Mouse (Mus musculus) erythroblast, embryonic 14.5 days (primary cell): Measurements from ENCODE around the gene Gm28048. TPM values are rescaled to one million over a fixed set of nuclear protein-coding genes. Genes with fewer than 3 reads are reported as not detected.

Experiments used
- H3K27me3 ChIP-seq: 2 replicates; pipeline ENCODE4 v1.6.1; 2012; ENCODE audit warnings: inconsistent platforms; ENCODE audit not compliant: control insufficient read depth
- H3K36me3 ChIP-seq: 2 replicates; pipeline ENCODE4 v1.6.1; 2012; ENCODE audit warnings: mild to moderate bottlenecking, inconsistent platforms; ENCODE audit not compliant: control insufficient read depth
- H3K4me1 ChIP-seq: 2 replicates; pipeline ENCODE4 v1.6.1; 2012; ENCODE audit warnings: inconsistent platforms; ENCODE audit not compliant: control insufficient read depth
- H3K4me3 ChIP-seq: replicated peaks from 2 replicates; pipeline ENCODE3; 2012; ENCODE audit warnings: moderate library complexity, mild to moderate bottlenecking, inconsistent platforms
- H3K9me3 ChIP-seq: 2 replicates; pipeline ENCODE4 v1.6.1; 2012; ENCODE audit warnings: low read length, inconsistent platforms, mixed read lengths; ENCODE audit not compliant: control insufficient read depth
- GATA1 ChIP-seq: IDR thresholded peaks from 2 replicates; pipeline ENCODE4 v1.6.1; 2012; ENCODE audit warnings: low read length, inconsistent platforms, mixed read lengths
- TAL1 ChIP-seq: IDR thresholded peaks from 3 replicates; pipeline ENCODE4 v1.6.1; 2012; ENCODE audit warnings: low read length, inconsistent platforms, mixed read lengths
- polyA plus RNA-seq: library from polyadenylated mRNA; stranded (reverse); fragments of >175 nt; gene quantifications from 2 replicates; pipeline ENCODE4 v1.2.3, GENCODE M21; 2012

The Gm28048 gene
- not detected in 2 replicates for polyA plus RNA-seq

DNA sequence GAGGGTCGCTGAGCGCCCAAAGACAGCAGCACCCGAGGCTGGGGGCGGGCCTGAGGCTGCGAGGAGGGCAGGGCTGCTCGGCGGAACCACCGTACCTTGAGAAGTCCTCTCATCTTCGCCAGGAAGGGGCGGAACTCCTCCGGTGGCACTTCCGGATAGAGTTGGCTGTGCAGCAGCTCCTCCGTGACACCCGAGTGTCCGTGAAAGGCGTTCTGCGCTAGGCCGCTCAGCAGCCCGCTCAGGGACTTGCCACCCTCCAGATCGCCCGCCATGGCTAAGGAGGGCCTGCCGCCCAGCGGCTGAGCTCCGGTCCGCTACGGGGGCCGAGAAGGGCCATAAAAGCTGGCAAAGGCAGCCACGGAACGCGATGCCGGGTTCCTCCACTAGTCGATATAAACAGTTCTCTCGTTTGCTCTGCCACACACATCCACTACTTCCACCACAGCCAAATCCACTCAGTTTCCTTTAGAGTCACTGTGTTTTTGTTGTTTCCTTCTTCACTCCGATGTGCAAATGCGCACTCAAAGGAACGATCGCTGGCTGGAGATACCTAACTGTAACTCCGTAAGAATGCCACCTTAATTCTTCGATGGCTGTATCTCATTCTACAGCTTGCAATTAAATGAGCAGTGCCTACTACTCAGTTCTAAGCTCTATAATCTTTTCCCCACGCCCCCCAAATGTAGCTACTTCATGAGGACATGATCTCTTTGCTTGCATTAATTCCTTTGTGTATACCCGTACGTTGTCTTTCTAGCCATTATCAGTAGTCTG, at the start of gene Gm28048, which contains the start of gene Commd1:
Gene Gm28048 (minus strand): TSS at position 107 of the 774 bp plus-strand sequence.
Gene Commd1 (minus strand): TSS at position 399 of the 774 bp plus-strand sequence.
- H3K4me3 ChIP-seq: peak within 1 kb of the TSS; percentile 83
- H3K36me3 ChIP-seq: peaks cover 39% of the 10 kb centered on the region
- H3K9me3 ChIP-seq: no peaks in the 10 kb centered on the region
- TF ChIP-seq TAL1 (no peak), GATA1 (no peak)
- H3K27me3 ChIP-seq: no peaks in the 10 kb centered on the region
- H3K4me1 ChIP-seq: peaks cover 51% of the 10 kb centered on the region

DNA sequence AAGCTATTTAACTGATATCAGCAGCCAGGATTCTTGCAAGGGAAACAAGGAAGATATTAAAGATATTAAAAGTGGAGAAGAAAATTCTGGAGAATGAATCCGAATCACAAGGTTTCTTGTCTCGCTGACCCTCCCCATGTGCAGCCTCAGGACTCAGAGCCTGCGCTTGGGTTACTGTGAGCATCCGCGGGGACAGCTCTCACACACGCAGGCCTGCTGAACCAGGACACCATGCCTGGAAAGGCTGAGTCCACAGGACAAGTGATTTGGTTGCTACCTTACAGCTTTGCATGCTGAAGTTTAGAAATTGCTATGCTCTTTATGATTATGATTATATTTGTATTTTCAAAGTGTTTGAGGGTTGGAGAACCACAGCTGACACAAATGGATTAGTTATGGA, 47.5 kb upstream of the Gm28048 start:
- no peaks in the 10 kb centered on the region for H3K9me3 ChIP-seq
- no peaks in the 10 kb centered on the region for H3K27me3 ChIP-seq
- no peak overlapping the region for H3K4me3 ChIP-seq
- TF ChIP-seq TAL1 (no peak), GATA1 (no peak)
- H3K4me1 ChIP-seq: peaks cover 10% of the 10 kb centered on the region; the same call in 1 of the 2 replicates
- H3K36me3 ChIP-seq: no peaks in the 10 kb centered on the region

DNA sequence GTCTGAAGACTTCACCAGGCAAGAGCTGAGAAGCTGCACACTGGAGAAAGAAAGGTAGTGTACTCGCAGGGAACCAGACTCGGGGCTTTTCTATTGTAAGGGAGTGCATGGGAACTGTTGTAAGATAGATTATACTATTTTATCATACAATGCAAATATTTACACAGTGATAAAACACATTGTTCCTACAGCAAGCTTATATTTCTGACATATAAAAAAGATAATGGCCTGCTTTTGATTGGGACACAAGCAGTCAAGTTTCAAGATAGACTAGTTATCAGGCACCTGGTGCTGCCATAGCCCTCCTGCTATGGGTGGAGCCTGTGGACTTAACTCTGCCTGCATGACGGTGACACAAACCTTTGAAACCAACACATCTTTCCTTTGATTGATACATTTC, 47.1 kb upstream of the Gm28048 start:
- H3K4me3 ChIP-seq: no peak overlapping the region
- H3K36me3 ChIP-seq: no peaks in the 10 kb centered on the region
- no peaks in the 10 kb centered on the region for H3K9me3 ChIP-seq
- H3K4me1 ChIP-seq: peaks cover 10% of the 10 kb centered on the region; the same call in 1 of the 2 replicates
- TF ChIP-seq TAL1 (no peak), GATA1 (no peak)
- H3K27me3 ChIP-seq: no peaks in the 10 kb centered on the region

- Histone ChIP-seq H3K27me3 (no peaks in the 10 kb centered on the region), H3K36me3 (no peaks in the 10 kb centered on the region), H3K4me1 (peaks cover 6% of the 10 kb centered on the region; the same call in 1 of the 2 replicates), H3K9me3 (no peaks in the 10 kb centered on the region), H3K4me3 (no peak overlapping the region)
- TF ChIP-seq TAL1 (no peak), GATA1 (no peak)
Observed at GRCm38 (mm10) chr11:23024169-23024568, 42.3 kb upstream of the Gm28048 start.

- H3K27me3 ChIP-seq: no peaks in the 10 kb centered on the region
- no peaks in the 10 kb centered on the region for H3K4me1 ChIP-seq
- no peaks in the 10 kb centered on the region for H3K36me3 ChIP-seq
- TF ChIP-seq GATA1: no peak
- no peak for TF ChIP-seq TAL1
- H3K9me3 ChIP-seq: peaks cover 3% of the 10 kb centered on the region; the same call in 1 of the 2 replicates
- H3K4me3 ChIP-seq: no peak overlapping the region
Observed at GRCm38 (mm10) chr11:23023155-23023554, 41.3 kb upstream of the Gm28048 start.

DNA sequence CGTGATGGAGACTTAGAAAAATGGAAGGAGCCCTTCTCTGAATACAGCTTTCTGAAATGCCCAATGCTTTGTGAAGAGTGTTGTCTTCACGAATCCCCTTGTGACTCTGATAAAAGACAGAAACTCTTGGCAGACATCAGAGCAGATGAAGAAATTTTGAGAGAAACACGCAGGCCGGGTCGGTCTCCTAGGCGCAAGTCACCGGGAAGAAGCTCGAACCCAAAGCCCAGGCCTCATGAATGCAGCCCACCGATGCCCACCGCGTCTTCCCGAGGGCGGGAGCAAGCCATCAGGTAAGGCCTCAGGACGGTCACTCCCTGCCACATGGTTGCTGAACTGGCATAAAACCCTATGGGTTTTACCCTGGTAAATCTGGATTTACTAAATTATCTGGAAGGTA, 39.0 kb upstream of the Gm28048 start:
- H3K9me3 ChIP-seq: peaks cover 3% of the 10 kb centered on the region; the same call in 1 of the 2 replicates
- no peak overlapping the region for H3K4me3 ChIP-seq
- no peaks in the 10 kb centered on the region for H3K27me3 ChIP-seq
- H3K36me3 ChIP-seq: no peaks in the 10 kb centered on the region
- H3K4me1 ChIP-seq: no peaks in the 10 kb centered on the region
- TF ChIP-seq TAL1: no peak
- no peak for TF ChIP-seq GATA1

DNA sequence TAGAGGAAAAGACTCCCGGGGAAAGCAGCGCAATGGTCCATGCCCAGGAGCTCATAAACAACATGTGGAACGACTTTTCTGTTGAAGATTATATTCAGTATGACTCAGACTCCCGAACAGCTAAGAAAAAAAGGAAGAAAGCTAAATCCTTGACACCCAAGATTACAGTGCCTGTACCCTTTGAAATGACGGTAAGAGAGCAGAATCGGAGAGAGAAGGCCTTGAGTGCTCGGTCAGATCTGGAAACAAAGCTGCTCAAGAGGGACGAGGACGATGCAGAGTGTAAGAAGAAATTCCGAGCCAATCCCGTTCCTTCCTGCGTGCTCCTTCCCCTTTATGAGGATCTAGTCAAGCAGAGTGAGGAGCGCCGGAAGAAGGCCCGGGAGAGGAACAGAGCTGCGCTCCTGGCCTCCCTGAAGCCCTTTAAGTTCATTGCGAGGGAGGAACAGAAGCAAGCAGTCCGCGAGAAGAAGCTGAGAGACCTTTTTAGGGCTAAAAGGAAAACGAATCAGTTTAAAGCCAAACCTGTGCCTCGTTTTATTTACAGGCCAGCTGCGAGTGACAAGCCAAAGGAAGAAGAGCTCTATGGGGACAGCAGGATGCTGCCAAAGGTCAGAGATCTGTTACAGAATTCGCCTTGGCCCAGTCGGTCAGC, 38.4 kb upstream of the Gm28048 start:
- H3K4me1 ChIP-seq: no peaks in the 10 kb centered on the region
- H3K4me3 ChIP-seq: no peak overlapping the region
- no peaks in the 10 kb centered on the region for H3K36me3 ChIP-seq
- peaks cover 3% of the 10 kb centered on the region; the same call in 1 of the 2 replicates for H3K9me3 ChIP-seq
- no peaks in the 10 kb centered on the region for H3K27me3 ChIP-seq
- TF ChIP-seq GATA1 (no peak), TAL1 (no peak)

DNA sequence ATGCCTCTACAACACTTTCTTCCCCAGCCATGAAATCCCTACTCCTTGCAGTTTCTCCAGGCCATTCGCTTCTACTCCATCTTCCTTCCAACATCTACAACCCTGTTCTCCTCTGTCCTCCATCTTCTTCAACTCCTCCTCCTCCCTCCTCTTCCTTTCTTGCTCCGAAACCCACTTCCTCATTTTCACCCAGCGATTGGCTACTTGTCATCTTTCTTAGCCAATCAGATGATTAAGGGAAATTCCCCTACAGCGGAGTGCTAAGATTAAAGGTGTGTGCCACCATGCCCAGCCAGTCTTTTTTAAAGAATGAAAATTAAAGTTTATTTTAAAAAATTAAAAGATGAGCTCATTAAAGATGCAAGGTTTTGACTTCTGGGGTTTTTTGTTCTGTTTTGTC, 36.1 kb upstream of the Gm28048 start:
- H3K27me3 ChIP-seq: no peaks in the 10 kb centered on the region
- H3K9me3 ChIP-seq: peaks cover 3% of the 10 kb centered on the region; the same call in 1 of the 2 replicates
- TF ChIP-seq TAL1 (no peak), GATA1 (no peak)
- no peaks in the 10 kb centered on the region for H3K4me1 ChIP-seq
- no peak overlapping the region for H3K4me3 ChIP-seq
- H3K36me3 ChIP-seq: no peaks in the 10 kb centered on the region

GRCm38 (mm10) chr11:23014996-23015395, 33.1 kb upstream of the Gm28048 start:
- TF ChIP-seq TAL1 (no peak), GATA1 (no peak)
- H3K36me3 ChIP-seq: no peaks in the 10 kb centered on the region

More at GRCm38 (mm10) chr11:23014996-23015395, 33.1 kb upstream of the Gm28048 start:
- peaks cover 3% of the 10 kb centered on the region; the same call in 1 of the 2 replicates for H3K9me3 ChIP-seq
- H3K4me3 ChIP-seq: no peak overlapping the region
- no peaks in the 10 kb centered on the region for H3K27me3 ChIP-seq
- no peaks in the 10 kb centered on the region for H3K4me1 ChIP-seq
